ENCODE assay signal across 11 mouse cellular contexts in the genomic region with DNA sequence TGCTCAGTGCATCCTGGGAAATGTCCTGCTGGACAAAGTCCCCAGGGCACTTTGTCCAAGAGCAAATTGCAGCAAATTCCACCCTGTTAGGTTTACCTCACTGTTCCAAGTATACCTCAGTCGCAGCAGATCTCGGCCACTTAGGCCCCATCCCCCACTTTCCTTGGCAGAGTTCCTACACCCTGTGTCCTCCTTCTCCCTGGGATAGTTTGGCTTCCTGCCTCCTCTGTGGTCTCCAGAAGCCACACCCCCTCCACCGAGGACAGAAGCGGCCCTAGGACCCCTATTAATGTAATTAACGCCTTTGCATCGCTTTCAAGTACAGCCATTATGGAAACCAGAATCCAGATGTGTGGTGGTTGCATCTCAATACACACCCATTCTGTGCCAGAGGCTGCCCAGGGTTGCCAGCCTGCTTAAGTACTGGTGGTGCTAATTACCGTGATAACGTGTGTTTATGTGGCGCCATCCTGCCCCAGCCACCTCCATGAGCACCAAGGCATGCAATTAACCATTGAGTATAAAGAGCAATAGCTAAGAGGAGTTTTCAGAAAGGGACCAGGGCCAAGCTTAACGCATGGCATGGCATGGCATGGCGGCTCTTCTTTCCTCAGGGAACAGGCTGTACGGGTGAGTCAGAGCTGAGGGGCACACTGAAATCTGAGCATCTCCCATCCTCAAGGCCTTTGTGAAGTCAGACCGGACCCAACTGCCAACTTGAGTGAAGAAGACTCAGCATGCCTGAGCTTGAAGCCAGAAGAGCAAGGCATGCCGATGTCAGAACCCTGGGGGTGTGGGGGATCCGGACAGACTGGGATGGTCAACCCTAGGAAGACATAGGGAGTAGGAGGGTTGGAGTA.
DNase-seq lines count a peak whose midpoint lies in the region; ATAC-seq lines count a peak whose summit lies in the region.
"Had no signal": no experiment of that assay in that cellular context is flagged by ENCODE, and none has a peak within 500 bp of the region (broad histone marks: within the 10 kb centered on the region; RNA-seq: fewer than 3 reads in every experiment).

No protein-coding gene starts in this region.

- 45% methylated on average over 15 of the region's 15 CpGs for WGBS in forebrain, embryonic 13.5 days
- WGBS in forebrain, embryonic 10.5 days: 79% methylated on average over 15 of the region's 15 CpGs
- 70% methylated on average over 15 of the region's 15 CpGs for WGBS in midbrain, embryonic 16.5 days
- WGBS in midbrain, embryonic 10.5 days: 81% methylated on average over 15 of the region's 15 CpGs
- WGBS in kidney, embryonic 15.5 days: 53% methylated on average over 15 of the region's 15 CpGs
- 68% methylated on average over 15 of the region's 15 CpGs for WGBS in stomach, embryonic 15.5 days

- no peaks in the 10 kb centered on the region for H3K36me3 ChIP-seq in forebrain, embryonic 13.5 days (ENCODE audit: poor library complexity, severe bottlenecking)
- no peaks in the 10 kb centered on the region for H3K36me3 ChIP-seq in forebrain, embryonic 10.5 days (replicated peaks)
- H3K36me3 ChIP-seq in midbrain, embryonic 16.5 days (ENCODE audit: control insufficient read depth, insufficient read depth, low read length): no peaks in the 10 kb centered on the region
- H3K36me3 ChIP-seq in midbrain, embryonic 10.5 days: no peaks in the 10 kb centered on the region
- H3K36me3 ChIP-seq in kidney, embryonic 15.5 days: no peaks in the 10 kb centered on the region
- H3K36me3 ChIP-seq in stomach, embryonic 15.5 days: no peaks in the 10 kb centered on the region
- H3K36me3 ChIP-seq: hindbrain, embryonic 10.5 days had no signal

- H3K9me3 ChIP-seq in forebrain, embryonic 13.5 days (replicated peaks): no peaks in the 10 kb centered on the region
- no peaks in the 10 kb centered on the region for H3K9me3 ChIP-seq in forebrain, embryonic 10.5 days
- no peaks in the 10 kb centered on the region for H3K9me3 ChIP-seq in midbrain, embryonic 16.5 days (replicated peaks; ENCODE audit: control insufficient read depth, low read length, poor library complexity, severe bottlenecking)
- H3K9me3 ChIP-seq in midbrain, embryonic 10.5 days (replicated peaks): no peaks in the 10 kb centered on the region
- H3K9me3 ChIP-seq in kidney, embryonic 15.5 days (replicated peaks): no peaks in the 10 kb centered on the region
- no peaks in the 10 kb centered on the region for H3K9me3 ChIP-seq in stomach, embryonic 15.5 days
- H3K9me3 ChIP-seq: hindbrain, embryonic 10.5 days had no signal

- H3K27me3 ChIP-seq in forebrain, embryonic 13.5 days: no peaks in the 10 kb centered on the region
- H3K27me3 ChIP-seq in forebrain, embryonic 10.5 days (ENCODE audit: poor library complexity, severe bottlenecking): no peaks in the 10 kb centered on the region
- H3K27me3 ChIP-seq in midbrain, embryonic 16.5 days (ENCODE audit: control insufficient read depth, insufficient read depth, low read depth, low read length): no peaks in the 10 kb centered on the region
- H3K27me3 ChIP-seq in midbrain, embryonic 10.5 days (ENCODE audit: low read depth, poor library complexity, severe bottlenecking): no peaks in the 10 kb centered on the region
- H3K27me3 ChIP-seq in kidney, embryonic 15.5 days: no peaks in the 10 kb centered on the region
- H3K27me3 ChIP-seq in stomach, embryonic 15.5 days (replicated peaks): no peaks in the 10 kb centered on the region

- H3K4me2 ChIP-seq in forebrain, embryonic 13.5 days: no peak overlapping the region
- no peak overlapping the region for H3K4me2 ChIP-seq in midbrain, embryonic 16.5 days (ENCODE audit: low read length)
- no peak overlapping the region for H3K4me2 ChIP-seq in kidney, embryonic 15.5 days
- H3K4me2 ChIP-seq in stomach, embryonic 15.5 days: no peak overlapping the region

- peaks cover 23% of the 10 kb centered on the region for H3K4me1 ChIP-seq in forebrain, embryonic 13.5 days
- peaks cover 11% of the 10 kb centered on the region for H3K4me1 ChIP-seq in forebrain, embryonic 10.5 days
- peaks cover 8% of the 10 kb centered on the region for H3K4me1 ChIP-seq in midbrain, embryonic 16.5 days (ENCODE audit: control insufficient read depth, insufficient read depth, low read length)
- no peaks in the 10 kb centered on the region for H3K4me1 ChIP-seq in midbrain, embryonic 10.5 days
- peaks cover 28% of the 10 kb centered on the region for H3K4me1 ChIP-seq in kidney, embryonic 15.5 days
- H3K4me1 ChIP-seq in stomach, embryonic 15.5 days: peaks cover 22% of the 10 kb centered on the region

- peak; percentile 78 for ATAC-seq in forebrain, embryonic 13.5 days
- ATAC-seq in midbrain, embryonic 16.5 days: 0 out of 2 replicates have a peak, but pooled peaks have one; percentile 25
- peak; percentile 63 for ATAC-seq in kidney, embryonic 15.5 days (replicated peaks; ENCODE audit: low FRiP score)
- ATAC-seq in stomach, embryonic 15.5 days (ENCODE audit: insufficient read depth, low FRiP score, low read depth): peak; percentile 37; the same call in 1 of the 2 replicates
- ATAC-seq: CD4-positive, CD25-positive, alpha-beta regulatory T cell, adult 4 months had no signal

- no peak overlapping the region for H3K9ac ChIP-seq in forebrain, embryonic 13.5 days
- no peak overlapping the region for H3K9ac ChIP-seq in midbrain, embryonic 16.5 days (ENCODE audit: low read depth, low read length)
- H3K9ac ChIP-seq in kidney, embryonic 15.5 days: no peak overlapping the region
- H3K9ac ChIP-seq in stomach, embryonic 15.5 days: no peak overlapping the region

- peak overlapping the region; percentile 26; the same call in 1 of the 2 replicates for H3K27ac ChIP-seq in forebrain, embryonic 13.5 days
- H3K27ac ChIP-seq in forebrain, embryonic 10.5 days: no peak overlapping the region
- H3K27ac ChIP-seq in midbrain, embryonic 16.5 days (ENCODE audit: low read length): no peak overlapping the region
- no peak overlapping the region for H3K27ac ChIP-seq in midbrain, embryonic 10.5 days (replicated peaks)
- no peak overlapping the region for H3K27ac ChIP-seq in kidney, embryonic 15.5 days
- H3K27ac ChIP-seq in stomach, embryonic 15.5 days: 0 out of 2 replicates have a peak overlapping the region, but pooled peaks have one; percentile 75
- H3K27ac ChIP-seq: macrophage had no signal

- H3K4me3 ChIP-seq in forebrain, embryonic 13.5 days: no peak overlapping the region
- H3K4me3 ChIP-seq in forebrain, embryonic 10.5 days: no peak overlapping the region
- no peak overlapping the region for H3K4me3 ChIP-seq in midbrain, embryonic 16.5 days (ENCODE audit: low read depth, low read length)
- H3K4me3 ChIP-seq in midbrain, embryonic 10.5 days: no peak overlapping the region
- H3K4me3 ChIP-seq in kidney, embryonic 15.5 days (replicated peaks): no peak overlapping the region
- no peak overlapping the region for H3K4me3 ChIP-seq in stomach, embryonic 15.5 days (replicated peaks)
- H3K4me3 ChIP-seq: hindbrain, embryonic 10.5 days had no signal

- DNase-seq in forebrain, embryonic 10.5 days (ENCODE audit: extremely low spot score, low spot score): no peak
- DNase-seq in midbrain, embryonic 10.5 days (ENCODE audit: low spot score): no peak
- no peak for DNase-seq in urinary bladder, adult 18-20 months (ENCODE audit: low spot score in 2 of 2)
- DNase-seq in spleen, postnatal 4 days (ENCODE audit: low spot score in 2 of 2): no peak

Comparison
In these comparisons a context has a peak if more than half of its experiments do, and no peak if none do; other contexts are left out.
1. H3K27ac ChIP-seq: peak in forebrain, embryonic 13.5 days (single experiment) and stomach, embryonic 15.5 days (single experiment); none in forebrain, embryonic 10.5 days (single experiment), midbrain, embryonic 16.5 days (single experiment), midbrain, embryonic 10.5 days (single experiment) and kidney, embryonic 15.5 days (single experiment).
2. ATAC-seq: peak in every context shown above with its lines; median percentile 78 in forebrain, embryonic 13.5 days; 63 in kidney, embryonic 15.5 days; 37 in stomach, embryonic 15.5 days; 25 in midbrain, embryonic 16.5 days.